Mouse (Mus musculus): ENCODE results near the gene Mtx1. TPM values are rescaled to one million over a fixed set of nuclear protein-coding genes. Genes with fewer than 3 reads are reported as not detected.

Mtx1 gene
- polyA plus RNA-seq, 1 experiment from 2014 or later = 250 TPM

GRCm38 (mm10) chr3:89233562-89234110 is 6.7 kb upstream of the Mtx1 start:
- Histone ChIP-seq H3K4me3 (no peak overlapping the region), H3K27ac (no peak overlapping the region), H3K36me3 (peaks cover 29% of the 10 kb centered on the region), H3K27me3 (ENCODE audit: low read depth, poor library complexity, severe bottlenecking) (peaks cover 54% of the 10 kb centered on the region), H3K4me1 (peaks cover 20% of the 10 kb centered on the region), H3K9me3 (replicated peaks) (no peaks in the 10 kb centered on the region)
- WGBS = 84% methylated on average over 14 of the region's 14 CpGs
- no peak for DNase-seq (ENCODE audit: low spot score)

GRCm38 (mm10) chr3:89232614-89233013 is 5.7 kb upstream of the Mtx1 start:
- Histone ChIP-seq H3K27me3 (ENCODE audit: low read depth, poor library complexity, severe bottlenecking) (peaks cover 57% of the 10 kb centered on the region), H3K9me3 (replicated peaks) (no peaks in the 10 kb centered on the region), H3K36me3 (peaks cover 19% of the 10 kb centered on the region), H3K4me3 (no peak overlapping the region), H3K4me1 (peaks cover 24% of the 10 kb centered on the region), H3K27ac (no peak overlapping the region)
- 65% methylated on average over 6 of the region's 6 CpGs for WGBS
- no peak for DNase-seq (ENCODE audit: low spot score)

GRCm38 (mm10) chr3:89231772-89232275 is 4.9 kb upstream of the Mtx1 start:
- H3K4me1 ChIP-seq = peaks cover 31% of the 10 kb centered on the region
- WGBS = 75% methylated on average over 16 of the region's 16 CpGs
- H3K36me3 ChIP-seq = peaks cover 16% of the 10 kb centered on the region
- no peak for DNase-seq (ENCODE audit: low spot score)
- no peak overlapping the region for H3K4me3 ChIP-seq
- no peak overlapping the region for H3K27ac ChIP-seq
- peaks cover 57% of the 10 kb centered on the region for H3K27me3 ChIP-seq (ENCODE audit: low read depth, poor library complexity, severe bottlenecking)
- H3K9me3 ChIP-seq (replicated peaks) = no peaks in the 10 kb centered on the region

GRCm38 (mm10) chr3:89231345-89231744 is 4.5 kb upstream of the Mtx1 start:
- Histone ChIP-seq H3K4me1 (peaks cover 36% of the 10 kb centered on the region), H3K9me3 (replicated peaks) (no peaks in the 10 kb centered on the region), H3K27ac (no peak overlapping the region), H3K27me3 (ENCODE audit: low read depth, poor library complexity, severe bottlenecking) (peaks cover 58% of the 10 kb centered on the region), H3K36me3 (peaks cover 11% of the 10 kb centered on the region), H3K4me3 (no peak overlapping the region)
- DNase-seq (ENCODE audit: low spot score) = no peak
- 76% methylated on average over 7 of the region's 7 CpGs for WGBS

- H3K9me3 ChIP-seq (replicated peaks) = no peaks in the 10 kb centered on the region
- DNase-seq (ENCODE audit: low spot score) = no peak
- H3K36me3 ChIP-seq = peaks cover 7% of the 10 kb centered on the region
- peaks cover 61% of the 10 kb centered on the region for H3K27me3 ChIP-seq (ENCODE audit: low read depth, poor library complexity, severe bottlenecking)
- H3K4me1 ChIP-seq = peaks cover 41% of the 10 kb centered on the region
- no peak overlapping the region for H3K4me3 ChIP-seq
- H3K27ac ChIP-seq = no peak overlapping the region
- WGBS = 94% methylated on average over 2 of the region's 2 CpGs
Observed at GRCm38 (mm10) chr3:89230561-89230960, 3.7 kb upstream of the Mtx1 start.

GRCm38 (mm10) chr3:89229276-89229675 is 2.4 kb upstream of the Mtx1 start:
- 61% methylated on average over 4 of the region's 4 CpGs for WGBS
- H3K9me3 ChIP-seq (replicated peaks) = no peaks in the 10 kb centered on the region
- peaks cover 66% of the 10 kb centered on the region for H3K27me3 ChIP-seq (ENCODE audit: low read depth, poor library complexity, severe bottlenecking)
- H3K4me1 ChIP-seq = peaks cover 50% of the 10 kb centered on the region
- H3K4me3 ChIP-seq = no peak overlapping the region
- H3K36me3 ChIP-seq = peaks cover 12% of the 10 kb centered on the region
- no peak overlapping the region for H3K27ac ChIP-seq
- DNase-seq (ENCODE audit: low spot score) = no peak

GRCm38 (mm10) chr3:89228836-89229235 is 1.9 kb upstream of the Mtx1 start, which contains the start of gene Muc1:
TSS of gene Muc1 (plus strand) at chr3:89229057.
- peaks cover 66% of the 10 kb centered on the region for H3K27me3 ChIP-seq (ENCODE audit: low read depth, poor library complexity, severe bottlenecking)
- H3K36me3 ChIP-seq = peaks cover 16% of the 10 kb centered on the region
- no peak for DNase-seq (ENCODE audit: low spot score)
- peak within 1 kb of the TSS; percentile 66 for H3K4me3 ChIP-seq
- H3K4me1 ChIP-seq = peaks cover 50% of the 10 kb centered on the region
- 16% methylated on average over 10 of the region's 10 CpGs for WGBS
- peak within 1 kb of the TSS; percentile 87 for H3K27ac ChIP-seq
- H3K9me3 ChIP-seq (replicated peaks) = no peaks in the 10 kb centered on the region

- DNase-seq (ENCODE audit: low spot score) = peak; percentile 95
- H3K27me3 ChIP-seq (ENCODE audit: low read depth, poor library complexity, severe bottlenecking) = peaks cover 66% of the 10 kb centered on the region
- peaks cover 50% of the 10 kb centered on the region for H3K4me1 ChIP-seq
- peaks cover 23% of the 10 kb centered on the region for H3K36me3 ChIP-seq
- H3K27ac ChIP-seq = peak overlapping the region; percentile 87
- H3K9me3 ChIP-seq (replicated peaks) = no peaks in the 10 kb centered on the region
- peak overlapping the region; percentile 66 for H3K4me3 ChIP-seq
- WGBS = 0% methylated on average over 20 of the region's 20 CpGs
Observed at GRCm38 (mm10) chr3:89228180-89228549, 1.3 kb upstream of the Mtx1 start.

- Histone ChIP-seq H3K9me3 (replicated peaks) (no peaks in the 10 kb centered on the region), H3K4me1 (peaks cover 50% of the 10 kb centered on the region), H3K27me3 (ENCODE audit: low read depth, poor library complexity, severe bottlenecking) (peaks cover 61% of the 10 kb centered on the region), H3K4me3 (peak overlapping the region; percentile 66), H3K36me3 (peaks cover 27% of the 10 kb centered on the region), H3K27ac (peak overlapping the region; percentile 87)
- DNase-seq (ENCODE audit: low spot score) = peak; percentile 93
- WGBS = 4% methylated on average over 41 of the region's 41 CpGs
Observed at GRCm38 (mm10) chr3:89227307-89228179, 655 bp upstream of the Mtx1 start.

GRCm38 (mm10) chr3:89226361-89226760 is 527 bp downstream of the Mtx1 start:
- no peak for DNase-seq (ENCODE audit: low spot score)
- peaks cover 35% of the 10 kb centered on the region for H3K36me3 ChIP-seq
- 15% methylated on average over 11 of the region's 11 CpGs for WGBS
- no peaks in the 10 kb centered on the region for H3K9me3 ChIP-seq (replicated peaks)
- H3K27ac ChIP-seq = peak overlapping the region; percentile 87
- peaks cover 44% of the 10 kb centered on the region for H3K4me1 ChIP-seq
- H3K4me3 ChIP-seq = peak overlapping the region; percentile 66
- peaks cover 54% of the 10 kb centered on the region for H3K27me3 ChIP-seq (ENCODE audit: low read depth, poor library complexity, severe bottlenecking)

- H3K27ac ChIP-seq = peak overlapping the region; percentile 87
Observed at GRCm38 (mm10) chr3:89225918-89226317, 970 bp downstream of the Mtx1 start.

GRCm38 (mm10) chr3:89225321-89225815 is 1.5 kb downstream of the Mtx1 start:
- Histone ChIP-seq H3K4me1 (peaks cover 50% of the 10 kb centered on the region), H3K9me3 (replicated peaks) (no peaks in the 10 kb centered on the region), H3K27ac (peak overlapping the region; percentile 87; the same call in 1 of the 2 replicates), H3K27me3 (ENCODE audit: low read depth, poor library complexity, severe bottlenecking) (peaks cover 45% of the 10 kb centered on the region), H3K4me3 (peak overlapping the region; percentile 66), H3K36me3 (peaks cover 40% of the 10 kb centered on the region)
- WGBS = 54% methylated on average over 12 of the region's 12 CpGs
- DNase-seq (ENCODE audit: low spot score) = no peak

More at GRCm38 (mm10) chr3:89225918-89226317, 970 bp downstream of the Mtx1 start:
- 36% methylated on average over 4 of the region's 4 CpGs for WGBS
- peaks cover 48% of the 10 kb centered on the region for H3K4me1 ChIP-seq
- no peak for DNase-seq (ENCODE audit: low spot score)
- peak overlapping the region; percentile 66 for H3K4me3 ChIP-seq
- H3K27me3 ChIP-seq (ENCODE audit: low read depth, poor library complexity, severe bottlenecking) = peaks cover 50% of the 10 kb centered on the region
- peaks cover 40% of the 10 kb centered on the region for H3K36me3 ChIP-seq
- no peaks in the 10 kb centered on the region for H3K9me3 ChIP-seq (replicated peaks)

GRCm38 (mm10) chr3:89224796-89225195 is 2.1 kb downstream of the Mtx1 start:
- Histone ChIP-seq H3K27me3 (ENCODE audit: low read depth, poor library complexity, severe bottlenecking) (peaks cover 39% of the 10 kb centered on the region), H3K27ac (no peak overlapping the region), H3K9me3 (replicated peaks) (no peaks in the 10 kb centered on the region), H3K4me1 (peaks cover 52% of the 10 kb centered on the region), H3K36me3 (peaks cover 40% of the 10 kb centered on the region), H3K4me3 (no peak overlapping the region)
- 81% methylated on average over 11 of the region's 11 CpGs for WGBS
- no peak for DNase-seq (ENCODE audit: low spot score)
